Mouse (Mus musculus): ENCODE measurements around the gene Retnla.
"Not testable (repeated sequence)": the region's sequence is repeated elsewhere in the genome, so short reads cannot be mapped to it uniquely, and the experiment has no call there.

Retnla gene

DNA sequence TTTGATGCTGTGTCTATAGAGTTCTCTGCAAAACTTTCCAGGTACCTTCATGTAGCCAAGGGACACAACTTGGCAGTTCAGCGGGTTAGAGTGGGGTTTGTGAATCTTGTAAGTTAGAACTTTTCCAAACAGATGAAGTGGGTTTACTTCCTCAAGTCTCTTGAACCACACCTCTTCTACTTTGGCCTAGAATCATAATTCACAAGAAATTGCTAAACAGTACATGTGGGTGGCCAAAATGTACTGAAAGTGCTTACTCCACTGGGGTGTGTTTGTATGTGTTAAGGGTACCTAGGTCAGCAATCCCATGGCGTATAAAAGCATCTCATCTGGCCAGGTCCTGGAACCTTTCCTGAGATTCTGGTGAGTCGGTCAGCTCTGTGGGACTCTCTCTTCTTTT, at the start of gene Retnla:
Gene Retnla (plus strand): TSS at position 286 of the 400 bp plus-strand sequence.
- ChIA-PET CTCF (no interaction called here), POLR2A (no interaction called here)

GRCm38 (mm10) chr16:48798285-48798684, 44.1 kb upstream of the Retnla start:
- ChIA-PET POLR2A (interaction anchor here in 1 of 4 experiments (0.6 kb wide), 1 partner anchor 195 kb away, joined by 7 read pairs; no protein-coding TSS in a partner anchor), CTCF (no interaction called here)

DNA sequence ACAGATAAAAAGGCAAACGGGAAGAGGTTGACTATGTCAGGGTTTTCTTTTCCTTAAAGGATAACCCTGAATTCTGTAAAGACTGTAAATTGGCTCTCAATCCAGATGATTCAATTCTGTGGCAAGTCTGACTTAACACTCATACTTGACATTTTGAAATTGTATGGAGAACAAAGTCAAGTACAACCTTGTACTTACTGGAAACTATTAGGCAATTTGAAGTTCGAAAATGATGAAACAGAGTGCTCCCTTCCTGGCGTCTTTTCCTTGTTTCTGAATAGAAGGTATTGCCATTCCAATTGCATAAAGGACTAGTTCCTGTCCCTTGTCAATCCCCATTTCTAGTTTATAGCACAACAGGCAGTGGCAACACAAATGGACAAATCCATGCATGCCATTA, 42.9 kb upstream of the Retnla start:
- ChIA-PET CTCF (no interaction called here), POLR2A (no interaction called here)

- POLR2A ChIA-PET, result no interaction called here
- CTCF ChIA-PET, result no interaction called here
Measured at GRCm38 (mm10) chr16:48800906-48801305, 41.4 kb upstream of the Retnla start.

- ChIA-PET POLR2A (no interaction called here), CTCF (no interaction called here)
Measured at GRCm38 (mm10) chr16:48805412-48805811, 36.9 kb upstream of the Retnla start.

GRCm38 (mm10) chr16:48806521-48806920, 35.8 kb upstream of the Retnla start:
- CTCF ChIA-PET, result no interaction called here
- POLR2A ChIA-PET, result no interaction called here

DNA sequence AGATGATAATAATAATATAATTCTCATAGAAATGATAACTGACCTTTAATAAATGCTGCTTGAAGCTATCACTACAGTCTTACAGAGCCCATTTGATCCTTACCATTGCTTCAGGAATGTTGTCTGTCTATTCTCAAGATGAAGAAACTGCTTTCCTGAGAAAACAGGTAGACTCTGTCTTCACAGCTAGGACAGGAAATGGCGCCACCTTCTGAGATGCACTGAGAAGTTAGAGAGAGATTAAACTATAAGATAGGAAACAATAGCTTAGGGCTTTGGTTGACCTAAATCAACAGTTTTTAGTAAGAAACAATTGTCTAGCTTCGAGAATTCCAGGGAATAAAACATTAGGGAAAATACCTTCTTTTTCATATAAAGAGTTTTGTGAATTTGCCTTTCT, 33.0 kb upstream of the Retnla start:
- ChIA-PET POLR2A (interaction anchor here in 2 of 4 experiments (0.6 to 0.7 kb wide), 2 partner anchors 198 to 935 kb away, joined by 3 read pairs; no protein-coding TSS in a partner anchor), CTCF (interaction anchor here in 1 of 4 experiments (0.7 kb wide), 1 partner anchor 111 kb away, joined by 7 read pairs; no protein-coding TSS in a partner anchor)

- CTCF ChIA-PET, result no interaction called here
Measured at GRCm38 (mm10) chr16:48811881-48812436, 30.4 kb upstream of the Retnla start.

DNA sequence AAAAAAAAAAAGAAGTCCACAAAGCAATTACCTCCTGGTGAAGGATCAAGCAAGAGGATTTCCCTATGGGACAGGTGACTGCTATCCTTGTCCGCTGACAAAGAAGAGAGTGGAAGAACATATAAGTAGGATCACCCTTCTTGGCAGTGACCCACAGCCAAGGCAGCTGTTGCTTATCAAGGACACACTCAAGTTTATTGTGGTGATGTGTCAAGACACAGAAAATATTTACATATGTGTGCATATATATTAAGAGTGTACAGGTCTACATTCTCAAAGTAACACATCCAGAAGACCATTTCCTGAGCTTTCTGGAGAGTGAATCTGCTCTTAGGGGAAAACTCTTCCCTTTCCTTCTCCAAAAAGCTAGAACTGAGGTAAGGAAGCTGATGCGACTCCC, 25.7 kb upstream of the Retnla start, which contains the start of gene Retnlb:
Gene Retnlb (plus strand): TSS at position 162 of the 400 bp plus-strand sequence.
- POLR2A ChIA-PET, result no interaction called here
- CTCF ChIA-PET, result no interaction called here

More at GRCm38 (mm10) chr16:48811881-48812436, 30.4 kb upstream of the Retnla start:
- POLR2A ChIA-PET, result no interaction called here

GRCm38 (mm10) chr16:48818524-48818923, 23.8 kb upstream of the Retnla start:
- CTCF ChIA-PET, result no interaction called here
- POLR2A ChIA-PET, result no interaction called here

DNA sequence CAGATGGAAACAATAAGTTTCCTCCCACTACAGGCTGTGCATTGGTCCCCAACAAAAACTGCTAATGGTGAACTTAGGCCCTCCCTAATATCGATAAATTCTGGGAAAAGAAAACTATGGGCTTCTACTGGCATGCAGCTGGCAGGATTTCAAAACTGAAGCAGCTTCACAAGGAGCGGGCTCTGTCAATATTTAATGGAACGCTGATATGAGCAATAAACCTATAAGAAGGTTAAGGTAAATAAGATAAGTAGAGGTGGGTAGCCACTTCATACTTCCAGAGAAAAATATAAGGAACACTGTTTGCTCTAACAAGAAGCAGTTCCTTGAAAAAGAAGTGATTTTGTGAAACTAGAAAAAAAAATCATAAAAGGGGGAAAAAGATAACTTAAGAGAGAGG, 15.9 kb upstream of the Retnla start:
- POLR2A ChIA-PET, result interaction anchor here in 1 of 4 experiments (1.1 kb wide), 1 partner anchor 167 kb away, joined by 6 read pairs; no protein-coding TSS in a partner anchor

GRCm38 (mm10) chr16:48827625-48828024, 14.7 kb upstream of the Retnla start:
- POLR2A ChIA-PET, result no interaction called here
- CTCF ChIA-PET, result no interaction called here

More for the DNA sequence above, 15.9 kb upstream of the Retnla start:
- CTCF ChIA-PET, result no interaction called here

- CTCF ChIA-PET, result no interaction called here
- POLR2A ChIA-PET, result interaction anchor here in 1 of 4 experiments (1.0 kb wide), 1 partner anchor 165 kb away, joined by 3 read pairs; the partner anchor contains the start of genes Cip2a and Dzip3
Measured at GRCm38 (mm10) chr16:48829060-48829459, 13.3 kb upstream of the Retnla start.

- CTCF ChIA-PET, result no interaction called here
- POLR2A ChIA-PET, result no interaction called here
Measured at GRCm38 (mm10) chr16:48832055-48832454, 10.3 kb upstream of the Retnla start.

DNA sequence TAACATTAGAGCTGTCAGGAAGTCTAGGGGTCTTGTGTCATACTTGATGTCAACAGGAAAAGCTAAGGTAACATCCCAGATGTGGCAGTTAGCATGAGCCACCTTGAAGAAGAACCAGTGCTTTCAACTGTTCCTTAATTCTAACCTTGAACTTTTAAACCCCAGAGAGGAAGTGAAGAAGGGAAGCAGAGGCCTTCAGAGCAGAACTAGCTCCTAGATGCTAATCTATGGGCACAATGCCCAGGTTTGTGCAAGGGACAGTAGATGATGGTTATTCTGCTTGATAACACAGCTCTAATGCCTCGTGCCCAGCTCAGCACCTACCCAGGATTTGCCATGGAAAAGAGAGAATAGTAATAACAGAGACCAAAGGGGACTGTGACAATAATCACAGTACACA, 8.7 kb upstream of the Retnla start:
- POLR2A ChIA-PET, result interaction anchor here in 1 of 4 experiments (0.7 kb wide), 1 partner anchor 610 kb away, joined by 3 read pairs; no protein-coding TSS in a partner anchor
- CTCF ChIA-PET, result not testable (repeated sequence)

DNA sequence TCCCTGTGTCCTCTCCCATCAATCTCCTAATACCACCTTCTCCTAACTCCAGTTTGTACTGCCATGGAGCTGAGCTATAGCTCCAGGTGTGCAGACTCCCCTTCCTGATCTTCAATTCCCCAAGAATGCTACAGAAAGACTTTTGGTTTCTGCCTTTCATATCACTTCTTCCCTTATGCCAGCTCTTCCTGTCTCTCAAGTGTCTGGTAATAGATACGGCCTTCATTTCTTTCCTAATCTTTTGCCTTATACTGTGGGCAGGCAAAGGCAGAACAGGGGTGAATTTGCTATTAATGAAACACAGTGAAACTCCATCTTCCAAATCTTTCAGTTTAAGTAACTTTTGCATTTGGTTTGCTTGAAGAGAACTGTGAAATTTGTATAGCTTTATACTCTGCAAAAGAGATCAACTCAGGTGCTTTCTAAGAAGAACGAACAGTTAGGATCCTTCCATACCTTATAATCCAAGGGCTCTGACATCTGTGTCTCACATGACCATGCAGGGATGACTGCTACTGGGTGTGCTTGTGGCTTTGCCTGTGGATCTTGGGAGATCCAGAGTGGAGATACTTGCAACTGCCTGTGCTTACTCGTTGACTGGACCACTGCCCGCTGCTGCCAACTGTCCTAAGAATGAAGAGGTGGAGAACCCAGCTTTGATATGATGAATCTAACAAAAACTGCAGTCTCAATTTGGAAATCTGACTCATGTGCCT, 1.5 kb downstream of the Retnla start:
- CTCF ChIA-PET, result no interaction called here
- POLR2A ChIA-PET, result no interaction called here

GRCm38 (mm10) chr16:48865004-48865403, 22.7 kb downstream of the Retnla start:
- POLR2A ChIA-PET, result interaction anchor here in 2 of 4 experiments (0.6 to 1.3 kb wide), 2 partner anchors 10 to 461 kb away, joined by 3 read pairs; no protein-coding TSS in a partner anchor
- CTCF ChIA-PET, result not testable (repeated sequence)

- ChIA-PET POLR2A (interaction anchor here in 1 of 4 experiments (0.7 to 1.6 kb wide), 3 partner anchors 13 to 438 kb away, joined by 4 to 6 read pairs (median 4); partner anchors contain the start of genes Cip2a and Dzip3), CTCF (no interaction called here)
Measured at GRCm38 (mm10) chr16:48867690-48868089, 25.3 kb downstream of the Retnla start.

GRCm38 (mm10) chr16:48868663-48869062, 26.3 kb downstream of the Retnla start:
- POLR2A ChIA-PET, result interaction anchor here in 1 of 4 experiments (1.4 kb wide), 1 partner anchor 13 kb away, joined by 6 read pairs; no protein-coding TSS in a partner anchor
- CTCF ChIA-PET, result interaction anchor here in 2 of 4 experiments (0.5 to 0.6 kb wide), 2 partner anchors 588 to 1176 kb away, joined by 3 read pairs; no protein-coding TSS in a partner anchor

DNA sequence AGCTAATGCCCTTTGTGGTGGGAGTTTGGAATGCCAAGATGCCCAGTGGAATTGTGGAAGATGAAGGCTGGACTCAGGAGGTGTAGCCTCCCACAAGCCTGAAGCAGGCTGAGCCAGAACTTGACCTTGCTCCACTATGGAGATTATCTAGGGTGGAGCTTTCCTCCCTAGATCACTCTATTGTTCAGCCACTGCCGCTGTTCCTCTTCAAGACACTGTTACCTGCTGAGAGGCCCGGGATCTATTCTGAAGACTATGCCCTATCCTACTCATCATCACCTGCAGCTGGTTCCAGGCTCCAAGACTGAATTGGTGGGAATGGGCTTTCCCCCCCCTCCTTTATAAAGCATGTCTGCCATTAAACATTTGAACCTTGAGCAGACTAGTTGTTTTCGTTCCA, 27.3 kb downstream of the Retnla start:
- POLR2A ChIA-PET, result interaction anchor here in 2 of 4 experiments (0.7 to 1.4 kb wide), 2 partner anchors 14 to 516 kb away, joined by 3 to 6 read pairs; no protein-coding TSS in a partner anchor
- CTCF ChIA-PET, result interaction anchor here in 2 of 4 experiments (0.5 to 1.0 kb wide), 2 partner anchors 194 to 1233 kb away, joined by 3 read pairs; no protein-coding TSS in a partner anchor
